Mouse (Mus musculus): ENCODE results near the gene Rep15.

Gene Rep15

GRCm38 (mm10) chr6:147029591-147029990 lies 2.8 kb upstream of the Rep15 start:
- no peak for DNase-seq (ENCODE audit: low read depth, low spot score)

GRCm38 (mm10) chr6:147030096-147030885 lies 2.1 kb upstream of the Rep15 start:
- no peak for DNase-seq (ENCODE audit: low read depth, low spot score)

DNA sequence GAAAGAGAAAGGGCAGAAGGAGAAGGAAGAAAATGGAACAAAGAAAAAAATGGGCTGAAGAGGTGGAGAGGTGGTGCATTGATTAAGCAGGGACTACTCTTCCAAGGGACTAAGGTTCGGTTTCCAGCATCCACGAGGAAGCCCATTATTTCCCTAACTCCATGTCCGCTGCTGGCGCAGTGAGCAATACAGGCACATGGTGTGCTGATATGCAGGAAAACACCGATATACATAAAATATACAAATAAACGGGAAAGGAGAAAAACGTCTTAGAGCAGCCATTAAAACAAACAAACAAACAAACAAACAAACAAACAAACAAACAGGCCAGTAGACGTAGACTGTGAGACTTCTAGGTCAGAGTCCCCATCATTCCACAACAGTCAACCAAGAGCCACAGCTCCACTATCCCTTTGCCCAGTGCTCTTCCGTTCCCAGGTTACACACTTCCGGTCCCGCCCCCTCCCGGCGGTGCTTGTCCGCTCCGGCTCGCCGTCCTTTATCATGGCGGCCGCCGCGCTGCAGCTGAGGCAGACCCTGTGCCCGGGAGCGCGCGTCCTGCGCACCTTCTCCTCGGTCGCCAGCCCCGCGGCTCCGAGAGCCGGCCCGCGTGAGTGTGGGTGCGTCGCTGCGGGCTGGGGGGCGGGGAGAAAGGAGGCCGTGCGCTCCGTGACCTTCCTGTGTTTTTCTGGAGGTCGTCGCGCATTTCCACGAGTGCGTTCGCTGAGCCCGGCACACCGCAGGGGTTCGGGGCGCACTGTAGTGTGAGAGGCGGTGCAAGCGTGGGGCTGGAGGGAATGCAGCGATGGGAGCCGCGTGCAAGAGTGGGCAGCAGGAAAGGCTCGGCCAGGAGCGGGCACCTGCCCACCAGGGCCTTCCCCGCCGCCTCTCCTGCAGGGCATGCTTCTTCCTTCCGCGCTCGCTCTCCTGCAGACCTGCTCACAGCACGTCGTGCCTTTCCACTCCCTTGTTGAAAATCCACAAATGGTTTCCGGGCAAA lies 10.2 kb downstream of the Rep15 start, which contains the start of gene Mrps35:
Gene Mrps35, plus strand, starts transcription at position 474 of the 1,000 bp plus-strand sequence.
- DNase-seq (ENCODE audit: low read depth, low spot score): peak; percentile 93

DNA sequence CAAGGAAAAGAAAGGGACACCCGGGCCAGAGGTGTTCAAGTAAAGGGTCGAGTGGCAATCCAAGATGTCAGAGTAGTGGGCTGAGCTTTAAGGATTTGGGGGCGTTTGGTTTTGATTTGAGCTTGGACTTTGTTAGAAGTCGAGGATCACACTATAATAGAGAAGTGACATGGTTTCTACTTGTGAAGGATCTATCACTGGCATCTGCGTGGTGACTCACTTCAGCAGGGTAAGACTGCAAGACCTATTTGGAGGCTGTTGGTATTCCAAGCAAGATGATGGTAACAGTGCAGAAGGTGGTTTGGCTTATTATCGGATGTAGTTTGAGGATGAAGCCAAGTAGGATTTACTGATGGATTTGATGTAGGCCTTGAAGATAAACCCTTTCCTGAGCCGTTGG lies 11.2 kb downstream of the Rep15 start:
- no peak for DNase-seq (ENCODE audit: low read depth, low spot score)

DNA sequence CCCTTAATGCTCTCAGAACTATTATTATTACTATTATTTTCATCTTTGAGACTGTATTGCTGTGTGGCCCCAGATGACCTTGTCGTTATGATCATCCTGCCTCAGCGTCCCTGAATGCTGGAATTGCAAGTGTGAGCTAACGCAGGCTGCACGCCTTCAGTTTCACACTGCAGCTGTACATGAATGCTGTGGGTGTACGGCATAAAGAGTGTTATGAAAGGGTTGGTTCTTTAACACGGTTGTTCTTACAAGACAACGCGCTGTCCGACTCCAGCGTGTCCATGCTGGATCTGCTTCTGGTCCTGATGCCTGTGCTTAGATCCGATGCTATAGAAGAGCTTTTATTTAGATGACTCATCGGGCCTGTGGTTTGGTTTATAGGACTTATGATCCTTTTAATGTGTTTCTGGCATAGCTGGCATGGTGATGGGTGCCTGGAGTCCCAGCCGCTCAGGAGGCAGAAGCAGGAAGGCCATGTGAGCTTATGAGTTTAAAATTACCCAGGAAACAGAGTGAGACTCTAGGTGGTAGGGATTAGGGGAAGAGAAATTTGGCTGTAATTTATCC lies 16.9 kb downstream of the Rep15 start:
- DNase-seq (ENCODE audit: low read depth, low spot score): no peak

DNA sequence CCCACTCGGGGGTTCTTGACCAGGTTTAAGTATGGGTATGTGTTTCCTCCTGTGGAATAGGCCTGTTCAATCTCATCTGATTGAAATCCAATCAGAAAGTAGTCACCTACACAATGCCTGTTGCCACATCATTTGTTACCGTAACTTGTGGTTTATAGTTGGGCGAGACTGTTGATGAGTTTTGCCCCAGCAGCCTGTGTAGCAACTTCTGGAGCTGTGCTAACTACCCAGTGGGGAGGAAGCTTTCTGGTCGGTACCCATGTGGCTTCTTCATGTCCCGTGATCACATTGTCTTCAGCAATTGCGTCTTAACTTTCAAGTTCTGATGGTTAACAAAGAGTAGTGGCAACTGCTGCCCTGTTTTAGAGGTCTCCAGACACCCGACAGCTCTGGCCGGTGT lies 19.3 kb downstream of the Rep15 start:
- no peak for DNase-seq (ENCODE audit: low read depth, low spot score)

- no peak for DNase-seq (ENCODE audit: low read depth, low spot score)
Measured at GRCm38 (mm10) chr6:147052440-147052839, 20.1 kb downstream of the Rep15 start.

DNA sequence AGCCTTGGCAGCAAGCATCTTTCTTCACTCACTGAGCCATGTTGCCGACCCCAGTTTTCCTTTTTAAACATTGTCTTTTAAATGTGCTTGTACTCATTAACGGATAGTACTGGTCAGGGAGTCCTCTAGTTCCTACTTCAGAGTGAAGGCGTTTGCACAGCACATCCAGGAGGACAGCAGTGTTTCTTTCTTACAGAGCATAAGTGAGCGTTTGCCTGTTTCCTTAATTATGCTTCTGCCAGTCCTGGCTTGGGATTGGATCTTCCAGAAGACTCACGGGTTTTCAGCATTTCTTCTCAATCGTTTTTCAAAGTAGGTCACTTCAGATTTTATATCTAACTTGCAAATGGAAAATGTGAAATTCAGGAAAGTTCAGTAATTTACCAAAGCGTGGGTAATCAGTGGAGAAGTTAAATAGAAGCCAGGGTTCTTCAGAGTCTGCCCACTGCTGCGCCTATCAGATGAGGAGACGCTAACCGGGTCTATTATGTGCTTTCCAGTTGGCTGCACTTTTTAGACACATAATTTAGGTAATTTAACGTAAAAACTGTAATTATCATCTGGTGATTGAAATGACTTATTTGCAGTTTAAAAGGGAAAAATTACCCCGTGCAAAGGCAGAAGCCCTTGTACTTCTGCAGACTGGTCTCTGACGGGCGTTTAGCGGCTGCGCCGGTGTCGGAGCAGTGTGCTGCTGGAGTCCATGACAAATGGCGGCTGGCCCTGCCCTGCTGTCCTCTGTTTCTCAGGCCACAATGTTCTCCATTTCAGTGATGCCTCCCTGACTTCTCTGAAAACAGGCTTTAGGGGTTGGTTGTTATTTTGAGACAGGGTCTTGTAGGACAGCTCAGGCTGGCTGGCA lies 21.6 kb downstream of the Rep15 start:
- DNase-seq (ENCODE audit: low read depth, low spot score): no peak

GRCm38 (mm10) chr6:147055374-147055977 lies 23.1 kb downstream of the Rep15 start:
- DNase-seq (ENCODE audit: low read depth, low spot score): no peak

GRCm38 (mm10) chr6:147059326-147059725 lies 26.9 kb downstream of the Rep15 start:
- no peak for DNase-seq (ENCODE audit: low read depth, low spot score)

- no peak for DNase-seq (ENCODE audit: low read depth, low spot score)
Measured at GRCm38 (mm10) chr6:147061630-147062029, 29.2 kb downstream of the Rep15 start.

GRCm38 (mm10) chr6:147062034-147062433 lies 29.6 kb downstream of the Rep15 start:
- no peak for DNase-seq (ENCODE audit: low read depth, low spot score)

DNA sequence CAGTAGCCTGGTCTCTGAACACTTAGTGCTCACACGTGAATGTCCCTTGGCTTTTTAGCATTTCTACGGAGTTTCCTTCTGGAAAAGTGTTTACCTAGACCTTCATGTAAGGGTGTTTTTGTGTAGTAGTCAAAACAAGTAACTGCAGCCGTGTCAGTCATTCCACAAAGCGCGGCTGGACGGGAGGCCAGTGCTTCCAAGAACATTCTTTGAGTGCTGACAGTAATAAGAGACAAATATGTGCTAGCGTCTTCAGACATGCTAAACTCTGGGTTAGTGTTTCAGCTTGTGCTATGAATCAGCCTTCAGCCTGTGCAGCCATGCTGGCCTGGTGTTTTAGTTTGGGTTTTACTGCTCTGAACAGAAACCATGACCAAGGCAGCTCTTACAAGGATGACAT lies 30.3 kb downstream of the Rep15 start:
- DNase-seq (ENCODE audit: low read depth, low spot score): no peak

DNA sequence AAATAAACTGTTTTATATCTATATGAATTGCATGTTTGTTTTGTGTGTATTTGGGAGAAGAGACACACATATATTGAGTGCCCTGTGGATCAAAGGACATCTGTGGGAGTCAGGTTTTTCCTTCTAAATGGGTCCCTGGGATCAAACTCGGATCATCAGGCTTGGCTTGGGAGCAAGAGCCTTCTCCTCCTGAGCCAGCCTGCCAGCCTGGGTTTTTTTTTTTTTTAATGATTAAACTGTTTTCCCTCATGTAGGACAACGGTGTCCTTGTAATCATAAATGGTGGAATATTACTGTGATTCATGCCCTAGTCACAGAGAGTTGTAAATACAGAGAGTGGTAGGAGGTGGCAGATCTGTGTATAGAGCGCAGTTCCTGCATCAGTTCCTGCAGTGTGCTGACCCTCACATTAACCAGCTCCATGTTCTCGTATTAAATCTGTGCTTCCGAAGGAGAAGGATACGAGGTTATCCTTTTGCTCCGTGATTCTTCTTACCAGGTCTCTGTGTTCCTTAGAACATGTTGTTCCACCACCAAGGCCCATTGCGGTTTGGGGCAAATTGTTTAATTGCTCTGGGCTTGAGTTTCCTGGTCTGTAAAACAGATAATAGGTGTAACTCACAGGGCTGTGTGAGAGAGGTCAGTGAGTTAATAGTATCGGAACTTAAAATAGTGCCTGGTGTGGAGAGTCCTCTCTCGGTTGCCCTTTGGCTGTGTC lies 32.0 kb downstream of the Rep15 start:
- DNase-seq (ENCODE audit: low read depth, low spot score): no peak

DNA sequence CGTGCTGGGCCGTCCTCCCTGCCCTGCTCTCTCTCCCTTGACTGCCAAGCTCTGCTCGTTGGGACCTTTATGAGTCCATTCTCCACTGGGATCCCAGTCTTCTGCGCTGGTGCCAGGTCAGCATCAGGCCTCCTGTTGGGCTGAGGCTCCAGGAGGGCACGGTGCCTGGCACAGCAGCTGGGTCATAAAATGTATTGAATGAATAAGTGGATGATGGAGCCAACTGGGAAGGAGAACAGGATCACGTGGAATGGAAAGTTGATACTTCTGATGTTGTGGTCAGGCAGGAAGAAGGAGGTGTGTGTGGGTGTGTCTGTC lies 32.5 kb downstream of the Rep15 start:
- no peak for DNase-seq (ENCODE audit: low read depth, low spot score)

- no peak for DNase-seq (ENCODE audit: low read depth, low spot score)
Measured at GRCm38 (mm10) chr6:147075808-147076387, 43.5 kb downstream of the Rep15 start.

GRCm38 (mm10) chr6:147076878-147077277 lies 44.5 kb downstream of the Rep15 start:
- DNase-seq (ENCODE audit: low read depth, low spot score): peak; percentile 93

DNA sequence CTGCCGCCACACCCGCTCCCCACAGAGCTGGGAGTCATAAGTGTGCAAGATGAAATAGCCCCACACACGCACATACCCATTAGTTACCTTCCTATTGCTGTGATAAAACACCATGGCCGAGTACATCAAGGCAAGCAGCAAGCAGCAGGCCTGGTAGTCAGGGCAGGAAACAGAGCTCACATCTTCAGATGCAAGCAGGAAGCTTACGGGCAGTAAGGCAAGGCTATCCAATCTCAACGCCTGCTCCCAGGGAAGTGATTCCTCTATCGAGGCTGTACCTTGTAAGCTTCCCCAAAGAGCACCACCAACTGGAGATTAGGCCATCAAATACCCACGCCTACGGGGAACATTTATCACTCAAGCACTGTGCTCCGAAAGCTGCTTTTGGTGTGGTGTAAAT lies 47.5 kb downstream of the Rep15 start:
- DNase-seq (ENCODE audit: low read depth, low spot score): peak; percentile 56
